Mouse (Mus musculus): ENCODE results near the gene Timeless. TPM values are rescaled to one million over a fixed set of nuclear protein-coding genes. Genes with fewer than 3 reads are reported as not detected.
"Not testable (repeated sequence)": the region's sequence is repeated elsewhere in the genome, so short reads cannot be mapped to it uniquely, and the experiment has no call there.

Timeless gene
- 55.4 and 70.5 TPM in 2 replicates for total RNA-seq (2014; fragmentation: Nextera tagmentation)
- 64.0 and 71.4 TPM in 2 replicates for total RNA-seq (2017)

DNA sequence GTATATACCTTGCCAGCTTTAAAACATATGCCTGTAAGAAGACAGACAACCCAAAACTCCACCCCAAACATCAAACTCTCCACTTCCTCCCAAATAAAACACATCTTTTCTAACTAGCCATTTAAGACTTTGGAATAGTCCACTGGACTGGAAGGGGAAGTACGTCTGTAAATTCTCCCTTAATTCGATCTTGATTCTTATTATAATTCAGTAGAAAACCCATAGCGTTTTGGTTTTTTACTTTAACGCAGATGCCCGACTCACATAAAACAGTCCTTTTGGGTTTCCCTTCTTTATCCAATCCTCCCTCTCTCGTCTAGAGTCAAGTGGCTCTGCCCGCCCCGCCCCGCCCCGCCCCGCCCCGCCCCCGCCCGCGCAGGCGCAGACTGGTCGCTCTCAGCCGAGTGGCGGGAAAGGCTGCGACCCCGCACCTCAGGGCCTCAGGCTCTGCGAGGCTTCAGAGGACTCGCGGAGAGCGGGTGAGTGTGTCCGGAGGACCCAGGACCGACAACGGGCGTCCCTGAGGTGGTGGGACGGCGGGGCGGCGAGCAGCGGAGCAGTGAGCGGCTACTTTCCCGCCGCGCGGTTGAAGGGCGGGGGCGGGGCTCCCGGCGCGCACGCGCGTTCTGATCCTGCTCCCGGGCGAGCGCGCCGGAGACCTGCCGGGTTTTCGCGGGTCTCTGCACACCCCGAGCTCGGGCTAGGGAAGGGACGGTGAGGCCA, at the start of gene Timeless:
Timeless (plus strand) TSS at position 369 of the 723 bp plus-strand sequence.
- peak; percentile 33 for ATAC-seq (replicated peaks; ENCODE audit: poor library complexity, severe bottlenecking)

DNA sequence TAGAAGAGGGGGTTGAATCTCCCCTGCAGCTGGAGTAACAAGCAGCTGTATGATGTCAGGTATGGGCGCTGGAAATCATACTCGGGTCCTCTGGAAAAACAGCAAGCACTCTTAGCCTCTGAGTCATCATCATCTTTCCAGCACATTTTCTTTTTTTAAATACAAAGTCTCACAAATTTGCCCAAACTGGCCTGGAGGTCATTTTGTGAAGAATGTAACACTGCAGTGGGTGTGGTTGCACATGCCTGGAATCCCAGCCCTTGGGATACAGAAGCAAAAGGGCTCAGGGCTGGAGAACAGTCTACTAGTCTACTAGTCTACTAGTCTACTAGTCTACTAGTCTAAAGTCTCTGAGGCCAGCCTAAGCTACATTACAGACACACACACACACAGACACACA, 47.6 kb upstream of the Timeless start:
- ATAC-seq (replicated peaks; ENCODE audit: poor library complexity, severe bottlenecking) = no peak

DNA sequence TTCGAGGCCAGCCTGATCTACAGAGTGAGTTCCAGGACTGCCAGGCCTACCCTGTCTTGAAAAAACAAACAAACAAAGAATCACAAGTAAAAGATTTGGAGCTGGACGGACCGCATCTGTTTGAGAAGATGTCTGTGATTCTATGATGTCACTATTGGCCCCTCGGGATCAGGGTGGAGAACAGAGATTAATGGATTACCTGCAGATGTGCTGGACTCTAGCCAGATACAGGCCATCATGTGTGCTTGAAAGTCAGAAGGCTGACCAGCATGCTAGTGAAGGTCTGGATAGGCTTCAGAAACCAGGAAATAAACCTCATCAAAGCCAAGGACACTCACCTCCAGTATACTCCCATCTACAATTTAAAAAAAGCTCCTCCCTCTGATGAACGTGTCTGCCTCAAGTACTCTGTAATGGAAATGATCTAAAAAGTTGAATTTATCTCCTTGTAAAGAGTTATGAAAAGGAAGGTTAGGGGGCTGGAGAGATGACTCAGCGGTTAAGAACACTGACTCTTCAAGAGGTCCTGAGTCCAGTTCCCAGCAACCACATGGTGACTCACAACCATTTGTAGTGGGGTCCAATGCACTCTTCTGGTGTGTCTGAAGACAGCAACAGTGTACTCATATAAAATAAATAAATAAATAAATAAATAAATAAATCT, 46.5 kb upstream of the Timeless start:
- ATAC-seq (replicated peaks; ENCODE audit: poor library complexity, severe bottlenecking) = no peak

DNA sequence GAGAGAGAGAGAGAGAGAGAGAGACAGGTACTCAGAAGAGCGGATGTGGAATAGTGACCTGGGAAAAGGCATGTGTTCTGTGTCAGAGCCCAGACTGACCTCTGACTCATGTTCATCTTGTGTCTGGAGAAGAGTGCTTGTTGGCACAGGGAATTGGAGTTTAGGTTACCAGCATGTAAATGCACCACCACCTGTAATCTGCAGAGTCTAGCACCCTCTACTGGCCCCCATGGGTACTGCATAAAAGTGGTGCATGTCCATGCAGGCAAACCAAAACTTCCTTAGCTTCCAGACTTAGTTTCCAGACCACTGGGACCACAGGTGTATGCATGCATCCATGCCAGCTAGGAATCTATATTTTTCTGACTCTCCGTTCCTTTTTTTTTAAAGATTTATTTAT, 45.9 kb upstream of the Timeless start:
- ATAC-seq (replicated peaks; ENCODE audit: poor library complexity, severe bottlenecking) = peak; percentile 93

DNA sequence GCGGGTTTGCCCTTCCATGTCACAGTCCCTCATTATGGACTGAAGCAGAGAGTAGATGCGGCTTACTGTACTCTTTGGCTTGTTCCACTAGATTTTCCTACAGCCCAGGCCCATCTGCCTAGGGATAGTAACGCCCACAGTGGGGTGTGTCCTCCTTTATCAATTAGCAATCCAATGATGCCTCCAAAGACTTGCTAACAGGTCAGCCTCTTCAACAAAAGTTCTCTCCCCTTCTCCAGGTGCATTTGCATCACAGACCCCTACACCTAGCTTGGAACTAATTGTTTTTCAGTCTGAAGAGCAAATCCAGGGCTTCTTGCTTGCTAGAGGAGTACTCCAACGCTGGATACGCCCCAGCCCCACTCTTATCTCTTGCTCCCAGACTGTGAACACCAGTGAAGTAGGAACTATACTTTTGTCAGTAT, 44.7 kb upstream of the Timeless start:
- no peak for ATAC-seq (replicated peaks; ENCODE audit: poor library complexity, severe bottlenecking)

DNA sequence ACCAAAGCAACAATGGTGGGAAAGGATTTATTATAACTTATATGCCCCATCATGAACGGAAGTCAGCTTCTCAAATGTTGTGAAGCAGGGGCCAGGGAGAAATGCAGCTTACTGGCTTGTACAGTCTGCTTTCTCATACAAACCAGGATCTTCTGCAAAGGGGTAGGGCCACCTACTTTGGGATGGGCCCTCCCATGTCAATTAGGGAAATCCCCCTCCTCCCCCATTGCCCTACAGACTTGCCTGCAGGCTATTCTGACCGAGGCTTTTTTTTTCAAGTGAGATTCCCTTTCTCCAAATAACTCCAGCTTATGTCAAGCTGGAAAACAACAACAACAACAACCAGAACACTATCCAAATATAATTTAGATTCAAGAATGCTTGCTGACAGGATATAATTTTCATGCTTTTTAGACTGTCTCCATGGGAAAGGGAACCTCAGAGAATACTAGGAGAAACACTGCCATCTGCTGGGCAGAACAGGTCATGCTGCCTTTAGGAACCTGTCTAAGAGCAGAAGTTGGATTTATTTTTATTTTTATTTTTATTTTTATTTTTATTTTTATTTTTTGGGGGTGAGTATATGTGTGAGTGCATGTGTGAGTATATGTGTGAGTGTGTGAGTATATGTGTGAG, 43.5 kb upstream of the Timeless start:
- ATAC-seq (replicated peaks; ENCODE audit: poor library complexity, severe bottlenecking) = peak; percentile 74

DNA sequence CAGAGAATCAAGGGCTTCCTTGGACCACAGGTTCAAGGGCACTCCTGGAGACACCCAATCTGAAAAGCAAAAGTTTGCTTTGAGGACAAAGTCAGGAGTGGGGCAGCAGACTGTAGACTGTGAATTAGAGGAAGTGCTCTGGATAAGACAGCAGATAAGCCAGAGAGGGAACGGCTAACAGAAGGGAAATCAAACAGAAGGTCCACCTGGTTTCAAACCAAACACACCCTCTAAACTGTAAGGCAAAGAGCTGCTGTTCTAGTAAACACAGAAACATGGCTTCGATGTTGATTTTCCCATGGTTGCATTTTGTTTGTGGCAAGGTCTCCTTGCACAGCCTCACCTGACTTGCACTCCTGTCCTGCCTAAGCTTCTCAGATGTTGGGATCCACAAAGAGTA, 40.4 kb upstream of the Timeless start:
- ATAC-seq (replicated peaks; ENCODE audit: poor library complexity, severe bottlenecking) = no peak

DNA sequence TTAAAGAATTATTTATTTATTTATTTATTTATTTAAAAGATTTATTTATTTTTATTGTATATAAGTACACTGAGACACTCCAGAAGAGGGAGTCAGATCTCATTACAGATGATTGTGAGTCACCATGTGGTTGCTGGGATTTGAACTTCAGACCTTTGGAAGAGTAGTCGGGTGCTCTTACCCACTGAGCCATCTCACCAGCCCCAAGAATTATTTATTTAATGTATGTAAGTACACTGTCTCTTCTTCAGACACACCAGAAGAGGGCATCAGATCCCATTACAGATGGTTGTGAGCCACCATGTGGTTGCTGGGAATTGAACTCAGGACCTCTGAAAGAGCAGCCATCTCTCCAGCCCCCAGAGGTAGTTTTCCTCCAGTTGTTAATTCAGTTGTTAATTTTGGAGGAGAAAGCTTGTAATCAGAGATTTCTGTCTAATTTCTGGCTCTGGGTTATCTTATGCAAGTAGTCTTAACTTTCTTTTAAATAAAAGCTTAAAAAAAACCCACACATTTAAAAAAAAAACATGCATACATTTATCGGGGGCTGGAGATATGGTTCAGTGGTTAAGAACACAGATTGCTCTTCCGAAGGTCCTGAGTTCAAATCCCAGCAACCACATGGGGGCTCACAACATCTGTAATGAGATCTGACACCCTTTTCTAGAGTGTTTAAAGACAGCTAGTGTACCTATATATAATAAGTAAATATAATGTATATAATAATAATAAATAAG, 39.7 kb upstream of the Timeless start:
- not testable (repeated sequence) for ATAC-seq (replicated peaks; ENCODE audit: poor library complexity, severe bottlenecking)

DNA sequence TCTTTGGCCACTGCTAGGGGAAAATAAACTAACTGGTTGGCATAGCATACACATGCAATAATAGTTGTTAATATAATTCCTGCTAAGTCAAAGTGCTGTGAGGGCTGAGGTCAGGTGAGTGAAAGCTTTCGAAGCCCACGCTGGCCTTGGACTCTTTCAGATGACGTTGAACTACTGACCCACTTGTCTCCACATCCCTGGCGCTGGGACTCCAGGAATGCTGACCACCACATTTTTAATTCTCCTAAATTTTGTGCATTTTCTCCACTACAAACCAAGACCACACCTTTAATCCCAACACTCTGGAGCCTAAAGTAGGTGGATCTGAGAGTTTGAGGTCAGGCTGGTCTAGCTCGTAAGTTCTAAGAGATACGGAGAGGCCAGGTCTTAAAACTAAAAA, 38.8 kb upstream of the Timeless start:
- ATAC-seq (replicated peaks; ENCODE audit: poor library complexity, severe bottlenecking) = no peak

DNA sequence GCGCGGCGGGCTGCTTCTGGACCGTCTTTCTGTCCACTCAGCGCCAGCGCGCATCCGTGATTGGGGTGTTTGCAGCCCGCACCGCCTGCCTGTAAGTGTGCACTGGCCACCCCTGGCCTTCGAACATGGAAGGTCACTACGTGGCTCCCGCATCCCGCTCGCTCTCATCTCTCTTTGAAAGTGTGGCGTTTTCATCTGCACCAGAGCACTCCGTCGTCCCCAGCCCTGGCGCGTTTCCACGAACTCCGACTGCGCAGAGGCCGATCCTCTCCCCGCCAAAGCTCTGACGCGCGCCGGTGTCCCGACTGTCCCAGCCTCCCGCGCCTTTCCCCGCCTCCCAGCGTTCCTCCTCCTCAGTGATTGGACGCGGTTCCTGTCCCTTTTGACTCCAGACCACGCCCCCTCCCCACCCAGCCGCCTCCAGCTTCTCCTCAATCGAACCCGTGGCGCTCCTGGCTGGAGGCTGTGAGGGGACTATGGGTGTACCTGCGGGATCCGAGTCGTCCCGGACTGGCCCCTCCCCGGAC, 37.8 kb upstream of the Timeless start, which contains the start of gene Gls2:
Gls2 (plus strand) TSS at position 434 of the 527 bp plus-strand sequence.
- ATAC-seq (replicated peaks; ENCODE audit: poor library complexity, severe bottlenecking) = peak; percentile 98

DNA sequence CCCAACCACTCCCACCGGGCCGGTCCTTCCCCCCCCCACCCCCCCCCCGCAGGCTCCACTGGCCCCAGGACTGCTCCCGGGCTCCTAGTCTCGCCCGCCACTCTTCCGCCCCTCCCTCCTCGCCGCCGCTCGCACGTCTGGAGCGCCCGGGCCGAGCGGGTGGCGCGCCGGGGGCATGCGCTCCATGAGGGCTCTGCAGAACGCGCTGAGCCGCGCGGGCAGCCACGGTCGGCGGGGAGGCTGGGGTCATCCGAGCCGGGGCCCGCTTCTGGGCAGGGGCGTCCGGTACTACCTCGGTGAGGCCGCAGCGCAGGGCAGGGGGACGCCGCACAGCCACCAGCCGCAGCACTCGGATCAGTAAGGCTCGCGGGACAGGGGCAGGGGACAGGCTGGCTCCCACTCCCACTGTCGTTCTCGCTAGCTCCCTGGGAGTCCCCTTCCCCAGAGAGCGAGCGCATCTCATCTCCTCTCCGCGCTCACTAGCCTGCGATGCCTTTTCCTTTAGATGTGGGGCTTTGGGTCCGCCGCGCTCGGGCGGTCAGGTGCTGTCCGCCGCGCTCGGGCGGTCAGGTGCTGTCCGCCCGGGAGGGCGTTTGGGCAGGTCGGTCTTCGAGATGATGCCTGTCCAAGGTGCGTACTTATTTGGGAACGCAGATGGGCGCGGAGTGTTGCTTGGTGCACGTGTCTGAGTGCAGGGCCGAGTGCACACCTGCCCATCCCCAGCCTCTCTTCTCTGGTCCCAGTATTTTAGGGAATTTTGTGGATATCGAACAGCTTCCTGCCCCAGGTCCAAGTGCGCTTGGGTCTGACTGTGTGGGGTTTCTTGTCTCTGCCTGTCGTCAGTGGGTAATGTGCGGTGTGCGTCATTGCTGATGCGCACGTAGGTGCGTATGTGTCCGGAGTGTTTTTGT, 37.1 kb upstream of the Timeless start:
- ATAC-seq (replicated peaks; ENCODE audit: poor library complexity, severe bottlenecking) = peak; percentile 55

DNA sequence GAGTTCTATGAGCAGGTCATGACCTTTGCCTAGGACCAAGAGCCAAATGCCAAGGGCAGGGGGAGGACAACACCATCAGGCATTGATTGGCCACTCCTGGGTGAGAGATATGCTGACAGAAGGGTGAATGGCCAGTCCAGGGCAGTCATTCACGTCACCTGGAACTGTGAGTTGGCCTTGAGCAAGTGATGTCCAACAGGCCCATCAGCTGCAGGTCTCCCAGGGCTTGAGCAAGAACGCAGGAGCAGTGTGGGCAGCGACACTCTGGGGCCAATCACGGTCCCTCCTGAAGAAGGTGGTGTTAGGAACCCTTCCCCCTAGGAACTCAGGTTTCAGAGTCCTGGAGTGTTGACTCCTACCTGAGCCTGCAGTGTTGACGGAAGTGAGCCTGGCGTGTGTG, 30.0 kb upstream of the Timeless start:
- no peak for ATAC-seq (replicated peaks; ENCODE audit: poor library complexity, severe bottlenecking)

DNA sequence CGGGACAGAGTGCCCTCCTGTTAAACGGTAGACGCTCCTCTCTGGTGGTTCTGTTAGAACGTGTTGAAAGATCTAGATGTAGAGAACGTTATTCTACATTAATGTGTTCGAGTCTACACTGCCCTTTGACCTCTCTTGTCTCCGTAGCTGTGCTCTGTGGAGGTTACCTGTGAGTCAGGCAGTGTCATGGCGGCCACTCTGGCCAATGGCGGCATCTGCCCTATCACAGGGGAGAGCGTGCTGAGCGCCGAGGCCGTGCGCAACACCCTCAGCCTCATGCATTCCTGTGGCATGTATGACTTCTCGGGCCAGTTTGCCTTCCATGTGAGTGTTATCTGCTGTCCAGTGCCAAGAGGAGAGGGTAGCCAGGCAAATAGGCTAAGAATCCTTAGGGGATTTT, 26.9 kb upstream of the Timeless start:
- no peak for ATAC-seq (replicated peaks; ENCODE audit: poor library complexity, severe bottlenecking)

DNA sequence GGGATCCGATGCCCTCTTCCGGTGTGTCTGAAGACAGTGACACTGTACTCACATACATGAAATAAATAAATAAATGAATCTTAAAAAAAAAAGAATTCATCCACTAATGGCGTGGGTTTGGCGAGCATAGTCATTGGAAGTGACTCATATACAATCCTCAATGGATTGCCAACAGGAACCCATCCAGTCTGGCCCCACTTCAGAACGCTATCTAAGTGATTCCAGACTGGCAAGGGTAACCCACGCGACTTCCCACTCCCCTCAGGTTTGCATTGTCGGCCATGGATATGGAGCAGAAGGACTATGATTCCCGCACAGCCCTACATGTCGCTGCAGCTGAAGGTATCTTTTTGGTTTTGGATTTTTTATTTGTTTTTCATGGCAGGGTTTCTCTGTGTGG, 23.5 kb upstream of the Timeless start:
- no peak for ATAC-seq (replicated peaks; ENCODE audit: poor library complexity, severe bottlenecking)

DNA sequence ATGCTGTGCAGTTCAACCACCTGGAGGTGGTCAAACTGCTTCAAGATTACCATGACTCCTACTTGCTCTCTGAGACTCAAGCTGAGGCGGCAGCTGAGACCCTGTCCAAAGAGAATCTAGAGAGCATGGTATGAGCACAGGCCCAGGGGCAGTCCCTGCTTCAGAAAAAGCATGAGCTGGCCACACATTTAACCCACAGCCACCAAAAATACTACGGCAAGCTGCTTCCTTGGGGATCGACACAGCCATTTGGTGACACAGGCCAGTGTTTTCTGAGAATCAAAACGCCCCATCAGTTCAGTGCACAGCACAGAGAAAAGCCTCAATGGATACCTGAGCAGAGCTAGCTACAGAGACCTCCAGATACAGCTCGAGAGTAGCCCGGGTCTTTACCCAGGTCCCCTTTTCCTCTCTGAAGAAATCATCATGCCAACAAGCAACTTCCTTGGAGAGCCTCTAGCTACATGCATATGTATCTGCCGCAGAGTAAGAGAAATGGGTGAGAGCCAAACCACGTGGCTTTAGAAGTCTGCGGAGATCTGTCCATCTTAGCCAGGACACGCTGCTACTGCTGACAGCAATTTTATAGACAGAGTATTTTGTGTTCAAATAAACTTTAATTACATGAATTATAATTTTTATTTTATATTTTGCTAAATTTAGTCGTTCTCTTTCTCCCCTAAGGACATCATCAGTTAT, 22.4 kb upstream of the Timeless start:
- no peak for ATAC-seq (replicated peaks; ENCODE audit: poor library complexity, severe bottlenecking)

DNA sequence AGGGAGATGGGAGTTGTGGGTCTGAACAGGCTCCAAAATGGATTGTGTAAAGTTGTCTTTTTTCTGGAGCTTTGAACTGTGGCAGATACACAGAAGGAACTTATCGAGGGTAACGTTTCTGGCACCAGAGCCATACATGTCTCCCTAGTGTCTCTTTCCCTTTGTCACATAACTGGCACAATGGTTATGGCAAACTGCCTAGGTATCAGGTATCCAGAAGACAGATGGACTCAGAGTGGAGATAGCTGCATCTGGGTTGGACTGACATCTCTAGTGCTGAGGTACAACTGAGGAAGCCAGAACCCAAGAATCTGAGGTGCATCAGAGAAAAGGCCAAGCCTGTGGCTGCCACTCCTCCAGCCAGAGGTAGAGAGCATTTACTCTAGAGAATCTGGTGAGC, 21.7 kb upstream of the Timeless start:
- ATAC-seq (replicated peaks; ENCODE audit: poor library complexity, severe bottlenecking) = no peak

DNA sequence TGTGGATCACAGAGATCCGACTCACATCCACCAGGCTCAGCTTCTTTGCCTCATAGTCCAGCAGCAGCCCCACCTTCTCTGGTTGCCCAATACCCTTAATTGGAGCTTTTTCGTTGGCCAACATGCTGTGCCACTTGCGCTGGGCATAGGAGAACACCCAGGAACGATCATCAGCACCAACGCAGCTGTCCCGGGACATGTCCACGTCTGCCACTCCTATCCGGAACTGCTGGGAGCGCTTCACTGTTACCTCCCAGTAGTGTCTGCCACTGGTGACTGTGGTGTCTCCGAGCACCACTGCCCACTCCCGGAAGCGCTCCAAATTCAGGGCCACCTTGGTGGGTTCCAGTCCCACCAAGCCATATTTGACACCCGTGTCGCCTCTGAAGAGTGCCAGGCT, 20.9 kb upstream of the Timeless start:
- ATAC-seq (replicated peaks; ENCODE audit: poor library complexity, severe bottlenecking) = peak; percentile 58

DNA sequence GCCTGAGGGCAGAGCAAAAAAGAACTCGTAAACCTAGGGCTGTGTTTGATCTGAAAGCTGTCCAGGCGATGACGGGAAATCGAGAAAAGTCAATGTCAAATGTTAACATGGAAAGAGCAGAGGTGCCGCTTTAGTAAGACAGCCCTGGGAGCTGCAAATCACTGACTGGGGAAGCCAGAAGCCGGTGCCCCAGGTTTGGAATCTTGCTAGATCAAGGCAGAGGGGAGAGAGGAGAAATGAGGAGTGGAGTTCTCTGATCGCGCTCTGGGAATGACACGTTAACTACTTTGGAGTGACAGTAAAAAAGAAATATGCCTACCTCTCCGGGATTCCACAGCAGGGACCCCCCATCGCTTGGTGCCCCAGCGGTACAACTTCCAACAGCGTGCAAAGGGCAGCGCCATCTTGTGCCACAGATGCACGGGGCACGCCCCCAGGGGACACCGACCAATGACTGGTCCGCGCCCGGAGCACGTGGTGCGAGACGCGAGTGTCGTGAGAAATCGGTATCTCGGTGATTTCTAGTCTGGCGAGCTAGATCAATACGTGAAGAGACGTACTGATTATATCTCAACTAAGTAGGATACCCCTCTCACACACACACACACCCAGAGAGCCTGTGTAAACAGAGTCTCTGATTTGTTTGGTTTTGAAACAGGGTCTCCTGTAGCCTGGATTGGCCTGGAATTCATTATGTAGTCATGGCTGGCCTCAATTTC, 20.3 kb upstream of the Timeless start, which contains the start of gene Spryd4:
Spryd4 (minus strand) TSS at position 418 of the 719 bp plus-strand sequence.
- ATAC-seq (replicated peaks; ENCODE audit: poor library complexity, severe bottlenecking) = peak; percentile 86
